Mouse (Mus musculus): Measurements from ENCODE around the gene Tmem232. TPM values are rescaled to one million over a fixed set of nuclear protein-coding genes. Genes with fewer than 3 reads are reported as not detected.

The Tmem232 gene
- not detected in 2 replicates for total RNA-seq (2023)

DNA sequence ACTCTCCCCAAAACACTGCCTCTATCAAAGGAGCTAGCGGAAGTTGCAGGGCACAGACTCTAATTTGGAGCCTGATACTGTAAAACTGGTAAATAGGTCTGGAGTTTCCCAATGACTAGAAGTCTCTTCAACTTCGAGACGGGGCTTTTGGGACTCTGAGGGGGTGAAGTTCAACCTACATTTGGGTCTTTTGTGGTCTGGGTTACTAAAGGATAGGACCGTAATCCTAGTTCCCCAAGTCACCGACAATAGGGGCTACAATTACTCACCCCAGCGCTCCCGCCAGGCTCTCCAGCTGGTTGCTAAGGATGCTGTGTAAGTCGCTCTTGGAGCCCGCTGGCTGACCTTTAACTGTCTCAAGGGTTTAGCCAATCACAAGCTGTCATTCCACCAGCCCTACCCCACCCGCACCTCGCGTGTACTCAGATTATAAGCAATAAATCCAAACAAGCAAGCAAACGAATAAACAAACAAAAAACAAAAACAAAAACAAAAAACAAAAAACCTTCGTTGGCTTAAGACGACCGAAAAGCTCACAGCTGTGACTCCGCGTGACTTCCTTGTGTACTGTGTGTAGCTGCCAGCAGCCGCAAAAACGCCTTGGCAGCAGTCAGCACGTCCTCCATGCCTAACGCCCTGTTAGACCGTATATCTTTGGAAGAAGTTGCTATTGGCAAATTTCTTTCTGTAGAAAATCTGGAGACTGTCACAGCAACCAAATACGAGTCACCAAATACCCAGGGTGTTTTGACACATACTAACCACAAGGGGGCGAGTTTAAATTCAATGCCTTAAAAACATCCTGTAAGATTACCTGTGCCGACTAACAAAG, at the start of gene Tmem232:
Gene Tmem232, minus strand, starts transcription at position 342 of the 832 bp plus-strand sequence.

Other genes starting within 250 kb of the Tmem232 start
- 86.8 and 98.2 TPM in 2 replicates for gene Vapa, start 72.8 kb upstream of the Tmem232 start, total RNA-seq (2023)
- 0.76 TPM in 1 of 2 replicates, not detected in the other for gene Txndc2, start 101.4 kb upstream of the Tmem232 start, total RNA-seq (2023)
- gene Rab31, start 232.0 kb upstream of the Tmem232 start, total RNA-seq (2023): 77.8 and 83.3 TPM in 2 replicates
- 121 and 148 TPM in 2 replicates for gene Ppp4r1, start 241.8 kb upstream of the Tmem232 start, total RNA-seq (2023)